Mouse (Mus musculus) kidney, adult 2 months (tissue): Measurements from ENCODE around the gene Sdk2.

Experiments used
- CTCF ChIP-seq: fragments of 200-500 bp; conservative IDR thresholded peaks from 2 replicates; pipeline ENCODE4 v1.5.1; 2011; ENCODE audit warnings: low read depth, mild to moderate bottlenecking, control low read depth, low read length, moderate library complexity, mixed read lengths; ENCODE audit not compliant: insufficient read depth, insufficient read length
- POLR2A ChIP-seq: fragments of 200-500 bp; IDR thresholded peaks from one replicate; pipeline ENCODE4 v1.6.1; 2011; ENCODE audit warnings: low read depth, low read length, control low read depth

- TF ChIP-seq CTCF = no peak
- no peak for TF ChIP-seq POLR2A
Observed at GRCm38 (mm10) chr11:113816439-113816838, 250.4 kb downstream of the Sdk2 start.
